Mouse (Mus musculus) olfactory bulb, adult 2 months (tissue): ENCODE results near the gene Nsmce4a.

Experiments used
- CTCF ChIP-seq: fragments of 200-500 bp; IDR thresholded peaks from 2 replicates; pipeline ENCODE4 v1.5.1; 2012; ENCODE audit warnings: low read depth, mild to moderate bottlenecking, low read length, moderate library complexity; ENCODE audit not compliant: insufficient read depth
- POLR2A ChIP-seq: fragments of 200-500 bp; IDR thresholded peaks from 2 replicates; pipeline ENCODE4 v1.6.1; 2012; ENCODE audit warnings: mild to moderate bottlenecking, low read depth, low read length, moderate library complexity; ENCODE audit not compliant: insufficient read depth

DNA sequence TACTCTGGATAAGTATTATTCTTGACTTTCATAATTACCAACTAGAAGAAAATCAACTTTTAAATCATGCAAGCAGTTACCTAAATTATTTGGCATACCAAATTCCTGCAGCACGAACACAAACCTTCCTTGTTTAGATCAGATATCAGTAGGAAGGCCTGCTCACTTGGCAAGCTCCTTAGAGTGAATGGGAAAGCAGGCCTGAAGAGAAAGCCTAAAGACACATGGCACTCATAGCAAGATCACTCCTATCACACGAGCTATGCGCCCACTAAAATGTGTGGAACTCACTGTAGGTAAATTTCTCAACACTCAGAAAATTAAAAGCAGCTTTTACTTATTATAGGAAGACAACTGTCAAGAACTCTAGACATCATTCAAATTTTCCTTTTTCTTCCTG, 79.6 kb downstream of the Nsmce4a start:
- no peak for TF ChIP-seq POLR2A
- TF ChIP-seq CTCF = no peak
